Mouse (Mus musculus): ENCODE measurements around the gene Smagp. TPM values are rescaled to one million over a fixed set of nuclear protein-coding genes. Genes with fewer than 3 reads are reported as not detected.

Gene Smagp
- polyA plus RNA-seq (2012) = not detected in 2 replicates

DNA sequence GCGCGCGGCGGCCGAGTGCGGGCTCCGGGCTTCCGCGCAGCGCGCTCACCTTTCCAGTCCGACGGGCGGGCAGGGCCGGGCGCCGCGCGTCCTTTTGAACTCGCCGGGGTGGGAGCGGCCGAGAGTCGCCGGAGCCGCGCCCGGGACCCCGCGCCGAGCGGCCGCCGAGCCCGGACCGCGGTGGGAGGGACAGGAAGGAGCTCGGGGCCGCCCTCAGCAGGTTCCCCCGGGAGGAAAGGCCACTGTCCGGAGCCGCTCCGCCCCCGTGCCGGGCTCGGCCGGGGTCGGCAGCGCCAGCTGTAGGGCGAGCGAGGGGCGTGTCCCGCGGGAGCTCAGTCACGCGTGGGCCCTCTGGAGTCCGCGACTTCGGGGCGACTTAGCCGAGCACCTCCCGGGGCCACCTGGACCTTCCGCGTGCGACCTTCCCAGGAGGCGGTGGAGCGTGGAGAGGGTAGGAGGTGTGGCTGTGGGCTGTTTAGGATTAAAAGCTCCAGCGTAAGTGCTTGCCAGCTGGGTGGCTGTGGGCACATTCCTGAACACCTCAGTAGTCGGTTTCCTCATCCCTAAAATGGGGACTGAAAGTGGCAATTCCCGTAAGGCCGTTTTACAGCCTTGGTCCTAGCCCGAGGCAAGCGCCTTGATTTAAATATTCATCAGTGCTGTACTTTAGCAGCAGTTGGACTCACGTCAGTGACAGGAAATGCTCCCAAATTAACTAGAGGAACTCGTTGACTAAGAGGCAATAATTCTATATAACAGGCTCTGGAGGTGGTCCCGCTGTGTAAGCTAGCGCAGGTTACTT, at the start of gene Smagp:
Gene Smagp (minus strand): TSS at position 241 of the 802 bp plus-strand sequence.
- TF ChIP-seq GATA1 (IDR thresholded peaks at IDR 0.05; ENCODE audit: low read length) = no peak

DNA sequence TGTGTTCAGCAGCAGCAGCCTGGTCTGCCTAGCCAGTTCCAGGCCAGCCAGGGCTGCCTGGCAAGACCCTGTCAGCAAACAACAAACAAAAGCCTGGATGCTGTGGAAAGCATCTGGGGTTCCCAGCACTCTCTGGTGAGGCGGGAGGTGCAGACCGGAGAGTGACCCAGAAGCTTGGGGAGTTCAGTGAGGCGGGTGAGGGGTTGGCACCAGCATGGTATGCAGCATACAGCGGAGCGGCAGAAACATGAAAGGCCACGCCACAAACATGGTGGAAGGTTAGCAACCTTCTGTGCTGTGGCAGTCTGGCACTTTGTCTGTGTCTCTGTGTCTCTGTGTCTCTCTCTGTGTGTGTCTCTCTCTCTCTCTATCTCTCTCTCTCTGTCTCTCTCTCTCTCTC, 49.7 kb upstream of the Smagp start:
- TF ChIP-seq GATA1 (IDR thresholded peaks at IDR 0.05; ENCODE audit: low read length) = no peak

DNA sequence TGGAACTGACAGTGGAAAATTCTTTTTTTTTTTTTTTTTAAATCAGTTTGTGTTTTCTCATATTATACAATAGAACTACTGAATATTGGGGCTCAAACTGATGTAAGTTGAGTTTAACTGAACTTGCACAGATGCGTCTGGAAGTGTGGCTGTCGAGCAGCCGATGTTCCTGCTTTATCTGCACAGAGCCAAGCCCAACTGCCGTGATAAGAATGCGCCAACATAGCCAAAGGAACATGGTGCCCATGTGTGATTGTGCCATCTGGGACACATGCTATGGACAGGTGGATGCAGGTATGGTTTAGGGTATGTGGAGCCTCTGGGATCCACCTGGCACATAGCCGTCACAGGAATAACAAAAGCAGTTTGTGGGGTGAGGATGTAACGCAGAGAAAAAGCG, 49.1 kb upstream of the Smagp start:
- no peak for TF ChIP-seq GATA1 (IDR thresholded peaks at IDR 0.05; ENCODE audit: low read length)

DNA sequence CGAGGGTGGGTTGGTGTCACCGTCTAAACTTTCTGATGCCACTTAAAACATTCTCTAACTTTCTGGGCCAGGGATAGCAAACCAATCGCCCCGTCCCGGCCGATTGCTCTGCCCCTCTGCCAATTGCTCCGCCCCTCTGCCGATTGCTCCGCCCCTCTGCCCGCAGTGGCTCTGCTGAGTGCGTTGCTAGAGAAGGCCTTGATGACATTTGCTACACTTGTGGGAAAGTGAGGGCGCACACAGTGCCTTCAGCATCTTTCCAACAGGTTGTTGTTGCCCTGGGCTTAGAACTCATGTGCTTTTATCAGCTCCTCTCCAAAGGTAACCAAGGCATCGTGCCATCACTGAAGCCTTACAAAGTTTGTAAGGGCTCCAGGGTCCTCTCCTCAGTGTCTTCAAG, 48.5 kb upstream of the Smagp start:
- TF ChIP-seq GATA1 (IDR thresholded peaks at IDR 0.05; ENCODE audit: low read length) = no peak

DNA sequence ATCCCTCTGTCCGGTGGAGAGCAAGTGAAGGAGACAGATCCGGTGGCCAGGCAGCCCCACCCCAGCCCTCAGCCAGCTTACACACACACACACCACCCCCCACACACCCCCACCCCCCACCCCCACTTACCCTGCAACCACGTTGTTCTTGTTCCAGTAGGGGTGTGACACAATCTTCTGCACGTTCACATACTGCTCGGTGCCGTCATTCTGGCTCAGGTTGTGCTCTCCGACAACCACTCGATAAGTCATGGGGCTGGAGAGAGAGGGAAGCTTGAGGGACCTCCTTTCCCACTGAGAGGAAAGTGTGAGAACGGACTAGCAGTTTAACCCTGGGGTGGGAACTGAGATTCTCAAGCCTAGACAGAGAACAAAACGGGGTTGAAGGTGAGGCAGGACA, 47.7 kb upstream of the Smagp start:
- TF ChIP-seq GATA1 (IDR thresholded peaks at IDR 0.05; ENCODE audit: low read length) = no peak

DNA sequence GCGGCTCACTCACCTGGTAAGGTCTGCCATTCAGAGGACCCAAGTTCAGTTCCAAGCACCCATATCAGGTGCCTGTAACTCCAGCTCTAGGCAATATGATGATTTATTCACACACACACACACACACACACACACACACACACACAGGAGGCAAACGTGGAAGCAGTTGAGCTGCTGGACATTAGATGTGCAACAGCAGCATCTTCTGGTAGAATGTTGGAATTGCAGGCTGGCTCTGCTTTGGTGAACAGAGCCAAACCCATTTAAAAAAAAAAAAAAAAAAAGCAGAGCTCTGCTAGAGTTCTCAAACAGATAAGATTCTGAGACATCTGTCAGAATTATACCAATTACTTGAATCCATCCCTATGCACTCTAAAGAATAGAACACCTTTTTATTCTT, 46.3 kb upstream of the Smagp start:
- no peak for TF ChIP-seq GATA1 (IDR thresholded peaks at IDR 0.05; ENCODE audit: low read length)

DNA sequence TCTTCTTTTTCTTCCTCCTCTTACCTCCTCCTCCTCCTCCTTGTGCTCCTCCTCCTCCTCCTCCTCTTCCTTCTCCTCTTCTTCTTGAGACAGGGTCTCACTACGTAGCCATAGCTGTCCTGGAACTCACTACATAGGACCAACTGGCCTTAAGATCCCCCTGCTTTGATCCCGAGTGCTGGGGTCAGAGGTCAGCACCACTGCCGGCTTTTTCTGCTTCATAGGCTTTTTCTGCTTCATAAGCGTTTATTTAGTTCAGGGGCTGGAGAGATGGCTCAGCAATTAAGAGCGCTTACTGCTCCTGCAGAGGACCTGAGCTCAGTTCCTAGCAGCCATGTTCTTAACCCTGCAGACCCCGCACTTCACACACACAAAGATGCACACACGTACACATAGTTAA, 45.0 kb upstream of the Smagp start:
- TF ChIP-seq GATA1 (IDR thresholded peaks at IDR 0.05; ENCODE audit: low read length) = no peak

DNA sequence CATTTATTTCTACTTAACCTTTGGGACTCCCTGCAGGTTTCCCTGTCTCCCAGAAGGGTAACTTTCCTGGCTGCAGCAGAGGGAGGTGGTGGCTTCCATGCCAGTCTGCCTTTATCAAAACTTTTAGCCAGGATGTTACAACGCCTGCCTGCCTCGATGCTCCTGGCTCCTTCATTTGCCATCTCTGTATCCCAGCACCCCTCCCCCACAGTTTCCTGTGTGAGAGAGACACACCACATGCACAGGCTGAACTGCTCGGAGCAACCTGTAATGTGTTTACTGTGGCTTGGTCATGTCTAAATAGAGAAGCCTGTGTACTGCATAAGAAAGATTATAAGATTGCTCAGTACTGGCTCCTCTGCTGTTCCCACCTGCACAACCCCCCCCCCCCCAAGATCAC, 43.6 kb upstream of the Smagp start:
- no peak for TF ChIP-seq GATA1 (IDR thresholded peaks at IDR 0.05; ENCODE audit: low read length)

DNA sequence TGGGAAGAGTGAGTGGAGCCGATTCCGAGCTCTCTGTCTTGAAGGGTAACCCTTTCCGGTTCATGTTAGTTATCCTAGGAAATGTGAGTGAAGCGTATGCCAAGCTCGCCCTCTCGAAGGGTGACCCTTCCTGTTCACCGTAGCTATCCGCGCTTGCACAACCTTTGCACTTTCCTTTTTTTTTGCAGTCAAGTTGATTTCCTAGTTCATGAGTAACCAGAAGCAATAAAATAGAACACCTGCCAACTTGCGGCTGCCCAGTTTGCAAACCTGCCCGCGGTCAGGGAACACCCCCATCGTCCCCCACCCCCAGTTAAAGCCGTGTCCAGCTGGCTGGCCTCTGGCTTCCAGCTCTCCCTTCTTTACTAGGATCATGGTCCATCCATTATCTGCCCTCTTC, 42.3 kb upstream of the Smagp start:
- no peak for TF ChIP-seq GATA1 (IDR thresholded peaks at IDR 0.05; ENCODE audit: low read length)

DNA sequence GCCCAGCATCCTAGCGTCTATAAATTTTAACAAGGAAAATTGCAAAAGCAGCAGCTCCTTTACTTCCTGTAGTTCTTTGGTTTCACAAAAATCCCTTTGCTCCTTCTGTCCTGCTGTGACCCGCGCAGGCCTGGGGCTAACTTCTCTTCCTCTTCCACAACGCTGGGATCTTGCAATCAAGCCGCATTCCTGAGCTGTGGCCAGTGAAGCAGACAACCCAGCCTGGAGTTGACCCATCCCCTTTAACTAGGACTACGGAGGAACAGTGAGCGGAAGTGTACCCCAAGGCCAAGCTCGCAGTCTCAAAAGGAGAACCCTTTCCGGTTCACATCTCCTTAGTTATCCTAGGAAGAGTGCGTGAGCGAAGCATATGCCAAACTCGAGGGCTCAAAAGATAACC, 41.8 kb upstream of the Smagp start:
- TF ChIP-seq GATA1 (IDR thresholded peaks at IDR 0.05; ENCODE audit: low read length) = no peak

DNA sequence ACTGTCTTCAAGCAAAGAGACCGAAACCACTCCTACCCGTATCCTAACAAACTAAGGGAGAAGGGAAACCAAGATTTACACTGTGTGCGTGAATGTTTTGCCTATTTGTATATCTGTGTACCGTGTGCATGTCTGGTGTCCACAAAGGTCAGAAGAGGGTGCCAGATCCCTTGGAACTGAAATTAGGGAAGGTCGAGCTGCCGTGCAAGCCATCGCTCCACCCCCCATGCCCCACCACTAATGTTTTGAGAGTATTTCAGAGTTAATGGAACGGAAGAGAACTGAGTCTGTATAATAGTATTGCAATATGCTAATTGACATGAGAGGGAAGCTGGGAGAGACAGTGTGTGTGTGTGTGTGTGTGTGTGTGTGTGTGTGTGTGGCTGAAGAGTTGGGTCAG, 40.9 kb upstream of the Smagp start:
- TF ChIP-seq GATA1 (IDR thresholded peaks at IDR 0.05; ENCODE audit: low read length) = no peak

DNA sequence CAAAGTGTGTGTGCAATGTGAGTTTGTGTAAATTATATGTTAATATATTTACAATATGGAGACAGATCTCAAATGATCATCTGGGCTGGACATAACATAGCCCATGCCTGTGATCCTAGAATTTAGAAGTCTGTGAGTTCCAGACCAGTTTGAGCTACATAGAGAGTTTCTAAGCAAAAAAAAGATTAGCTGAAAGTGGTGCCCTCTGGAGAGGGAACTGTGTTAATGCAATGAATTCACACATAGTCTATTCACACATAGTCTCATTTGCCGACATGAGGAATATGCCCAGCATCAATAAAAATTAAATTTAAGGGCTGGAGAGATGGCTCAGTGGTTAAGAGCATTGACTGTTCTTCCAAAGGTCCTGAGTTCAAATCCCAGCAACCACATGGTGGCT, 39.8 kb upstream of the Smagp start:
- TF ChIP-seq GATA1 (IDR thresholded peaks at IDR 0.05; ENCODE audit: low read length) = no peak

DNA sequence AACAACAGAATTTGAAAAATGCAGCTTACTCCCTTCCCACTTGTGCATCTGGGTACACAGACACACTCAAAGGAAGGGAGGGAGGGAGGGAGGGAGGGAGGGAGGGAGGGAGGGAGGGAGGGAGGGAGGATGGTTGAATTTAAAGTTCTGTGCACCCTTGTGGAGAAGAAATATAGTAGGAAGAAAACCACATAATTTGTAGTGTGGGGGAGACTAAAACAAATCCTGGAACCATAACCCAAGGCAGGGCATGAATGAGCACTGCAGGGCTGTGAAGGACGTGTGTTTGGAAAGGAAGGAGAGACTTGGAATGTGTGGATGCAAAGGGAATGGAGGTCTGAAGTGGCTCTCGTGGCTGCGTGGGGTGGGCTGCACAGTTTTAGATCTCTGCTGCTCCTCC, 38.7 kb upstream of the Smagp start:
- TF ChIP-seq GATA1 (IDR thresholded peaks at IDR 0.05; ENCODE audit: low read length) = no peak

DNA sequence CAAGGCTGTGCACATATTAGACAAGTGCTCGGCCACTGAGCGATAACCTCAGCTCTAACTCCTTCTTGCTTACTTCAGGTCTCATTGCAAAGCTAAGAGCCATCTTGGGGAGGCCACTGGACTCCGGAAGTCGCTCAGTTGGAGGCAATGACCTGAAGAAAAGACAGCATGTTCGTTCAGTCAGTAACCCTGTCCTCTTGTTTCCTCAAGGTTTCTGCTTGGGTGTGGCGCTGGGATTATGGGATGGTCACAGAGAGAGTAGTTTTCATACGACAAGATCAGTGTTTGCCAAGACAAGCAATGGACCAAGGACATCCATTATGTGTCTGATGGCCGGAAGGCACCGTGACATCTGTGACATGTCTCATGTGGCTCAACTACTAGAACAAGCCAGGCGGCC, 37.8 kb upstream of the Smagp start:
- no peak for TF ChIP-seq GATA1 (IDR thresholded peaks at IDR 0.05; ENCODE audit: low read length)

DNA sequence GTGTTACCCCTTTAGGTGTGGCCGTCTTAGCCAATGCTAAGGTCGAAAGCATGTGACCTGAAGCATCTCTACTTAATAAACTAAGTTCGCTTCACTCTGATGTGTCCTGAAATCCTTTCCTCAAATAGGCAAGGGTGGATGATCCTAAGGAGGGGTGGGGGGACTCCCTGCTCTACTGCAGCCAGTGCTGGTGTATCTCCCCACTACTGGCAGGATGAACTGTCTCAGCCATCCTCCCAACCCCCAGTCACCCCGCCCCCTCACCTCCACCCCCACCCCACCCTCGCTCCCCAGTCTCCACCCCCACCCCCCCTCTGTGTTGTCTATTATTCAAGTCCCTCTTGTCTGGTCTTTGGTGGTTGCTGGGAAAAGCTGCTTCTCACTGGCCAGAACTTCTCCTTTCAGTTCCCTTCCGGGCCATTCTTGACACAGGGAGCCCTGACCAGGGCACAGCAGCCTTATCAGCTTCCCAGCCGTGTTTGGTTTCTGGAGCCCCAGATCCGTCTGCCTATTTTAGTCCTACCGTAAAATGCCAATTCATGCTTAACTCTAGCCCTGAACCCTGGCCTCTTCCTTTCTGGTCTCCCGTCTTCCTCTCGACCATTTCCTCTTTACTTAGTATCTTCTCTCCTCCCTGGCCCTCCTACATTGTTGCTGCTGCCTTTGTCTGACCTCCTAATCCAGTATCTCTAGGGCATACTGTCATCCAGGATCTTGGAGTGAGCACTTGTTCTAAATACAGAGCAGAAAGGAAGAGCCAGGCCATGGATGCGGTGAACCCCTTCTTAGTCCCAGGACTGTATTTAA, 37.0 kb upstream of the Smagp start:
- no peak for TF ChIP-seq GATA1 (IDR thresholded peaks at IDR 0.05; ENCODE audit: low read length)

DNA sequence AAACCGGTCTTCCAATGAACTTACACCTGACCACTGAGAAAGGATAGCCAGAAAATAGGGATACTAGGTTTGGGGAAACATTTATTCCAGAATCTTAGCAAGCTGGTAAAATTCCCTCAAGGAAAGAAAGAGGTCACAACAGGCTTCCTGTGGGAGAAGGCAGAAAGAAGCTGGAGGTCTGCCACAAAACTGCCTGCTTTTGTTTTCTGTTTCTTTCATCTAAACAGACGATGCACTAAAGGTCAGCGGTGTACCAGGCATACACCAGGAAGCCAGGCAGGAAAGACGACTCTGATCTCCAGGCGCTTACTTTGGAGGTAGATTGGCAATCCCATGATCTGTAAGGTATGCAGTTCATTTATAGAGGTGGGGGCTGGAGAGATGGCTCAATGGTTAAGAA, 34.1 kb upstream of the Smagp start:
- TF ChIP-seq GATA1 (IDR thresholded peaks at IDR 0.05; ENCODE audit: low read length) = no peak

DNA sequence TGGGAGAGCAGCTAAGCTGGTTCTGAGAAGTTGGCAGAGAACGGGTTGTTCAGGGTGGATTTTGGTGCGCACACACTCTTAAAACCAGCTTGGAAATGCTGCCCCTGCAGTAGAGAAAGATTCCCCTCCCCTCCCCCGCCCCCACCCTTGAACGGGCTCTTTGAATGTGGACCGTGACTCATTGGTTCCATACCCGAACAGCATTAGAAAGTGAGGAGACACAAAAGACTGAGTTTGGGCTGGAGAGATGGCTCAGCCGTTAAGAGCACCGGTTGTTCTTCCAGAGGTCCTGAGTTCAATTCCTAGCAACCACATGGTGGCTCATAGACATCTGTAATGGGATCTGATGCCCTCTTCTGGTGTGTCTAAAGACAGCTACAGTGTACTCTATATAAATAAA, 33.3 kb upstream of the Smagp start:
- TF ChIP-seq GATA1 (IDR thresholded peaks at IDR 0.05; ENCODE audit: low read length) = no peak

Measured in G1E-ER4 (cell line).